Mouse (Mus musculus) hindbrain, embryonic 13.5 days (tissue): ENCODE results near the gene Fbxo3. TPM values are rescaled to one million over a fixed set of nuclear protein-coding genes. Genes with fewer than 3 reads are reported as not detected.
"Not testable (repeated sequence)": the region's sequence is repeated elsewhere in the genome, so short reads cannot be mapped to it uniquely, and the experiment has no call there.

Experiments
- ATAC-seq: fragments of 200-750 bp; cut with Nextera tagmentation; 2 replicates; pipeline ENCODE4 v1.8.0; 2017; ENCODE audit warnings: moderate TSS enrichment; ENCODE audit not compliant: low FRiP score
- H3K27ac ChIP-seq: fragments of 300-500 bp; sonication (generic); 2 replicates; pipeline ENCODE4 v1.5.1; 2015; ENCODE audit warnings: inconsistent platforms, mild to moderate bottlenecking, moderate library complexity
- H3K27me3 ChIP-seq: fragments of 300-500 bp; sonication (generic); 2 replicates; pipeline ENCODE4 v1.6.1; 2015; ENCODE audit warnings: mild to moderate bottlenecking, inconsistent platforms
- H3K36me3 ChIP-seq: fragments of 300-500 bp; sonication (generic); 2 replicates; pipeline ENCODE4 v1.6.1; 2015; ENCODE audit warnings: mild to moderate bottlenecking, inconsistent platforms
- H3K4me1 ChIP-seq: fragments of 300-500 bp; sonication (generic); replicated peaks from 2 replicates; pipeline ENCODE4 v1.6.1; 2015; ENCODE audit warnings: inconsistent platforms
- H3K4me2 ChIP-seq: fragments of 300-500 bp; sonication (generic); 2 replicates; pipeline ENCODE4 v1.6.1; 2015; ENCODE audit warnings: inconsistent platforms, mild to moderate bottlenecking, moderate library complexity
- H3K4me3 ChIP-seq: fragments of 300-500 bp; sonication (generic); 2 replicates; pipeline ENCODE4 v1.5.1; 2015; ENCODE audit warnings: mild to moderate bottlenecking, inconsistent platforms
- H3K9ac ChIP-seq: fragments of 300-500 bp; sonication (generic); 2 replicates; pipeline ENCODE4 v1.6.1; 2015; ENCODE audit warnings: mild to moderate bottlenecking, inconsistent platforms
- H3K9me3 ChIP-seq: fragments of 300-500 bp; sonication (generic); 2 replicates; pipeline ENCODE4 v1.6.1; 2016; ENCODE audit warnings: inconsistent platforms
- WGBS: fragments of 180-500 bp; shearing (Covaris S2); methylation state at CpG from one replicate; pipeline ENCODE4 v1.1.7; 2015; 5-methylcytosine and 5-hydroxymethylcytosine counted together
- polyA plus RNA-seq: library from polyadenylated mRNA; unstranded; fragments of >200 nt; fragmentation: Nextera tagmentation; extraction: Ambion mirVana; gene quantifications from 2 replicates; pipeline ENCODE4 v1.2.1, GENCODE M21; 2015

Gene Fbxo3
- polyA plus RNA-seq, 1 experiment from 2014 or later = 64.4 TPM

DNA sequence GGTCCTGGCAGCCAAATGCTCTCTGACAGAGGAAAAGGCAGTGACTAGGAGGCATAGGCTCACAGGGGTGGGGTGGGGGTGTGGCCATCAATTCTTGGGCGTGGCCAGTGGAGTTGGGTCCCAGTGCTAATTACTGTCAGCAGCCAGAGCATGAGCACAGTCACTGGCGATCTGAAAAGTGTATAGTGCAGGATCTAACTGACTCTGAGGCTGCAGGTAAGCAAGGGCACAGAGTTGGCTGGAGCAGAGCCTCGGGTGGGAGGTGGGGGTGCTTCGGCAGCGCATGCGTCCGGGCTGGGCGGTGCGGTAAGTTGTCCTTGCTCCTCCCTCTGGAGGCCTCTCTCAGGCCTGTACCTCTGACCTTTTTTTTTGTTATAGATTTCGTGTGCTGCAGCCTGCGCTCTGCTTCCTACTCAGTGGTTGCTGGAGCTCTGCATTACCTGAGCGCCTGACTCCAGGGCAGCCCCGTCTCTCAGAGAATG, 42.2 kb downstream of the Fbxo3 start, which contains the start of gene Cd59b:
Gene Cd59b (plus strand): TSS at position 146 of the 482 bp plus-strand sequence.
- peak within 1 kb of the TSS; percentile 39; the same call in 1 of the 2 replicates for H3K9ac ChIP-seq
- no peaks in the 10 kb centered on the region for H3K9me3 ChIP-seq
- H3K4me2 ChIP-seq = peak within 1 kb of the TSS; percentile 61
- H3K4me3 ChIP-seq = peak within 1 kb of the TSS; percentile 37
- no peak within 1 kb of the TSS for H3K27ac ChIP-seq
- H3K4me1 ChIP-seq = peaks cover 4% of the 10 kb centered on the region
- no peaks in the 10 kb centered on the region for H3K27me3 ChIP-seq
- peak; percentile 72 for ATAC-seq
- no peaks in the 10 kb centered on the region for H3K36me3 ChIP-seq
- 10% methylated on average over 13 of the region's 13 CpGs for WGBS

DNA sequence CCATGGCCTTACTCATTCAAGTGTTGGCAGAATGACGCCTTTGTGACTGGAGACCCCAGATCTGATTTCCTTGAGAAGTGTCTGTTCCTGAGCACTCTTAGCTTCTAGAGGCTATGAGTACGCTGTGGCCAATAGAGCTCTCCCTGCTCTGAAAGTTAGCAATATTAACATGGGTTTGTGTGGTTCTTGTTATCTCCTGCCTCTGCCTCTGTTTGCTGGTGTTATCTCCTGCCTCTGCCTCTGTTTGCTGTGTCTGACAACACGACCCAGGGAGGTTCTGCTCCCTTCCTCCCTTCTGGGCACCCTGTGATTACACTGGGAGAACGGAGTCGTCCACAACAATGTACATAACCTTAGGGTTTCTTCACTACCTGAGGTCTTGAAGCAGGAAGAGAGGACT, 50.8 kb downstream of the Fbxo3 start:
- H3K27ac ChIP-seq, H3K4me3 ChIP-seq, H3K36me3 ChIP-seq, H3K4me2 ChIP-seq, H3K4me1 ChIP-seq, H3K27me3 ChIP-seq, H3K9ac ChIP-seq, ATAC-seq, H3K9me3 ChIP-seq: not testable (repeated sequence)
- 86% methylated on average over 5 of the region's 5 CpGs for WGBS

DNA sequence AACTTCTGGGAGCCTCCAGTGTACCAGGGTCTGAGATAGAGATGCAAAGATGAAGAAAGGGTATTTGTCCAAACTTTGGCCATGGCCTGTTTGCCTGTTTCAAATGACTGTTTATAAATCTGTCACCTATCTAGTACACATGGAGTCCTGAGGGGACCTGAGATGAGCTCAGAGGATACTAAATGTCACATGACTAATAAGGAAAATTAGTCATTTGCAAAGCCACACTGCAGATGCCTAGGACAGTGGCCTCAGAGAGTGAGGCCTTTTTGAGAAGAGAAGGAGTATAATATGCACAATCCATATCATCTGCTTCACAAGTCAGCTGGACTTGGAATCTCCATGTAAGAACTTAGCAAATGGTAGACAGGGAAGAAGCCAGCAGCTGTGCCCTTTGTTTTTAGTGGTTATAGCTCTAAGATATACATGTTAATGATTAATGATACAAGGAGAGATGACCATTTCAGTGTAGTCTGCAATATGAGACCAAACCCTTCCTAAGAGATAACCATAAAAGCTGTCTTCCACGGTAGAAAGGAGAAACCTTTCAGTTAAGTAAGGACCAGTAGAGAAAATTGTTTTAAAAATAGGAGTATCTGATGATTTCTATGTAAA, 54.0 kb downstream of the Fbxo3 start:
- H3K9me3 ChIP-seq, H3K4me2 ChIP-seq, ATAC-seq, H3K27me3 ChIP-seq, H3K4me1 ChIP-seq, H3K36me3 ChIP-seq, H3K4me3 ChIP-seq, H3K9ac ChIP-seq, H3K27ac ChIP-seq: not testable (repeated sequence)
- no CpG with 5 or more reads among the region's 1 CpGs for WGBS

DNA sequence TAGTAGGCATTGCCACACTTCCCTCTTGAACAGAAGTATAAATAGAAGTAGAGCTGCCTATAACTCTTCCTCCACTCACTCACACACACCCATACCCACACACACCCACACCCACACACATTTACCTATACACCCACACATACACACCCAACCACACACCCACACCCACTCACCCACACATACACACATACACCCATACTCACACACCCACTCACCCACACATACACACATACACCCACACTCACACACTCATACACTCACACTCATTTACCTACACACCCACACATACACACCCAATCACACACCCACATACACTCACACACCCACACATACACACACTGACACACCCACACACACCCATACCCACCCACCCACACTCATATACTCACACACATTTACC, 55.0 kb downstream of the Fbxo3 start:
- no peak overlapping the region for H3K4me3 ChIP-seq
- no peak overlapping the region for H3K27ac ChIP-seq
- ATAC-seq = no peak
- no peaks in the 10 kb centered on the region for H3K36me3 ChIP-seq
- H3K4me2 ChIP-seq = no peak overlapping the region
- no peaks in the 10 kb centered on the region for H3K9me3 ChIP-seq
- H3K27me3 ChIP-seq = no peaks in the 10 kb centered on the region
- no peaks in the 10 kb centered on the region for H3K4me1 ChIP-seq
- H3K9ac ChIP-seq = no peak overlapping the region

DNA sequence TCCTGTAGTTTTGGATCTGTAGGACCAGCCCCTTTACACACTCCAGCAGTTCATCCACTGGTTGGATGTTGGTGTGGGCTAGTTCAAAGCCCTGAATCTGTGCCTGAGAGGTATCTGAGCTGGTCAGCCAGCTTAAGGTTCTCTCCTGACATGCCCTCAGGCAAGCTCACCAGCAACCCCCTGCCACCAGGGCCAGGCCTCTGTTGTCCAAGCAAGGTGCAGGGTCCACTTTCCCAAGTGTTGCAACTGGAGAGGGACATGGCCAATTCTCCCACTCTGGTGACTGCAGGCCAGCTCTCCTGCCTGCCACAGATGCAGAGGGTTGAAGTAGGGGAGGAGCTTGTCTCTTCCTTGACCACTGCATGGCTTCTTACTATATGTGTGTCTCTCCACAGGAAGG, 56.5 kb downstream of the Fbxo3 start:
- not testable (repeated sequence) for H3K27me3 ChIP-seq, H3K9me3 ChIP-seq, H3K4me2 ChIP-seq, H3K9ac ChIP-seq, H3K4me3 ChIP-seq, ATAC-seq, H3K36me3 ChIP-seq, H3K4me1 ChIP-seq, H3K27ac ChIP-seq

DNA sequence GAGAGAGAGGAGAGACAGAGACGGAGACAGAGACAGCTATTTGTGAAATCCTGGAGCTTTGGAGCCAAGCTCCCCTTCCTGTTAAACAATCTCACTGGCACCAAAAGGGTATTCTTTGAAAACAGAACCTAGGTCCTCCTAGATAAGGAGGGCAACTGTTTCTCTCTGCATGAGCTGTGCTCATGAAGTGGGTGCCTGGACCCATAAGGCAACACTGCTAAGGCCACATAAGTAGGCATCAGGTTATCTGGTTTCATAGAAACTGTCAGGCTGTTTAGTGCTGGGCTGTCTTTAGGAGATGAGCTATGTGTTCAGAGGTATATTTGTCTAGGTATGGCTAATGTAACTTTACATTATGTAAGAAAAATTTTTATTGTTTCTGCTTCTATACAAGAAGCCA, 60.0 kb downstream of the Fbxo3 start:
- H3K4me1 ChIP-seq, H3K9me3 ChIP-seq, H3K36me3 ChIP-seq, H3K4me3 ChIP-seq, H3K27ac ChIP-seq, H3K4me2 ChIP-seq, H3K27me3 ChIP-seq, H3K9ac ChIP-seq, ATAC-seq: not testable (repeated sequence)
- WGBS = 100% methylated on average over 1 of the region's 1 CpGs

DNA sequence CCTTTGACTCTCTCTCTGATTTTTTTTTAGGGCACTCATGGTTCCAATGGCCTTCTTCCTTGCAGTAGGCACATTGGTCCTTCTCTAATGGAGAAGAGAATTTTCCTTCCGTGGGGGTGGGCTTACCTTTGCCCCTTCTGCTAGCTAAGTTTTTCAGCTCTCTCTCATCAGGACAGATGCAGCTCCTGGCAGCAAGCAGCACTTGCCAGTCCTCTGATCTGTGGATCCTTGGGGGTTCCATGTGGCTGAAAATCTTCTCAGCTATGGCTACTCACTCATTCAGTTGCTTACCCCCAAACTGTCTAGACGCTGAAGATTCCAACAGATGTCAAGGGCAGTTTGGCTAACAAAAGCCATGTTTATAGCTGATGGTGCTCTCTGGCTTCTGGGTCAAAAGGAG, 65.8 kb downstream of the Fbxo3 start:
- 87% methylated on average over 2 of the region's 2 CpGs for WGBS
- Histone ChIP-seq H3K4me1 (peaks cover 12% of the 10 kb centered on the region), H3K9ac (no peak overlapping the region), H3K36me3 (no peaks in the 10 kb centered on the region), H3K27me3 (no peaks in the 10 kb centered on the region), H3K27ac (no peak overlapping the region), H3K9me3 (no peaks in the 10 kb centered on the region), H3K4me2 (no peak overlapping the region), H3K4me3 (no peak overlapping the region)
- no peak for ATAC-seq

DNA sequence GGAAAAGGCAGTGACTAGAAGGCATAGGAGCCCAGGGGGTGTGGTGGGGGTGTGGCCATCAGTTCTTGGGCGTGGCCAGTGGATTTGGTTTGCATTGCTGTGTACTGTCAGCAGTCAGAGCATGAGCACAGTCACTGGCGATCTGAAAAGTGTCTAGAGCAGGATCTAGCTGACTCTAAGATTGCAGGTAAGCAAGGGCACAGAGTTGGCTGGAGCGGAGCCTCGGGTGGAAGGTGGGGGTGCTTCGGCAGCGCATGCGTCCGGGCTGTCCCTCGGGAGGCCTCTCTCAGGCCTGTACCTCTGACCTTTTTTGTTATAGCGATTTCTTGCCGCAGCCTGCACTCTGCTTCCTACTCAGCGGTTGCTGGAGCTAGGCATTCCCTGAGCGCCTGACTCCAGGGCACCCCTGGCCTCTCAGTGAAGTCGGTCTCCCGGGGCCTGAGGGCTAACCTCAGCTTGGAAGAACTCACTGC, 68.3 kb downstream of the Fbxo3 start, which contains the start of gene Cd59a:
Gene Cd59a (plus strand): TSS at position 61 of the 473 bp plus-strand sequence.
- ATAC-seq = peak; percentile 89
- Histone ChIP-seq H3K4me3 (peak within 1 kb of the TSS; percentile 44), H3K9me3 (no peaks in the 10 kb centered on the region), H3K4me1 (peaks cover 12% of the 10 kb centered on the region), H3K36me3 (no peaks in the 10 kb centered on the region), H3K9ac (peak within 1 kb of the TSS; percentile 70), H3K27ac (peak within 1 kb of the TSS; percentile 80), H3K27me3 (no peaks in the 10 kb centered on the region), H3K4me2 (peak within 1 kb of the TSS; percentile 67)
- 2% methylated on average over 15 of the region's 15 CpGs for WGBS

DNA sequence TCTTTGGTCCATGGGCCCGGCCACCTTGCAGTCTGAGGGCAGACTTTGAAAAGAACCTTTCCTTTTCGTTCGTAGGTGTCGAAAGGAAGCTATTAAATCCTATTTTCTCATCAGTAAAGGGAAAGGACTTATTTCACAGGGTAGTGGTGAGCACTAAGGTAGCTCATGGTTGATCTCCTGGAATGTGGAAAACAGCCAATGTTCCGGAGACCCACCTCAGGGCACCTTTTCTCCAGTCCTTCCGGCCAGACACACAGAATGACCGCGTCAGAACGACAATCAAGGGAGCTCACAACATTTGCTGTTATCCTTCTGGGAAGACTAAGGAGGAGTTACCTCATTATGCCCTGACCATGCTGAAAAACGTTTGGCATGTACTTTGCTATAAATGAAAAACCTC, 68.7 kb downstream of the Fbxo3 start:
- no peaks in the 10 kb centered on the region for H3K27me3 ChIP-seq
- H3K9me3 ChIP-seq = no peaks in the 10 kb centered on the region
- H3K27ac ChIP-seq = peak overlapping the region; percentile 80
- peak overlapping the region; percentile 67 for H3K4me2 ChIP-seq
- no peaks in the 10 kb centered on the region for H3K36me3 ChIP-seq
- ATAC-seq = 0 out of 2 replicates have a peak, but pooled peaks have one; percentile 3
- peak overlapping the region; percentile 44 for H3K4me3 ChIP-seq
- H3K9ac ChIP-seq = peak overlapping the region; percentile 70
- WGBS = 49% methylated on average over 10 of the region's 10 CpGs
- H3K4me1 ChIP-seq = peaks cover 12% of the 10 kb centered on the region

DNA sequence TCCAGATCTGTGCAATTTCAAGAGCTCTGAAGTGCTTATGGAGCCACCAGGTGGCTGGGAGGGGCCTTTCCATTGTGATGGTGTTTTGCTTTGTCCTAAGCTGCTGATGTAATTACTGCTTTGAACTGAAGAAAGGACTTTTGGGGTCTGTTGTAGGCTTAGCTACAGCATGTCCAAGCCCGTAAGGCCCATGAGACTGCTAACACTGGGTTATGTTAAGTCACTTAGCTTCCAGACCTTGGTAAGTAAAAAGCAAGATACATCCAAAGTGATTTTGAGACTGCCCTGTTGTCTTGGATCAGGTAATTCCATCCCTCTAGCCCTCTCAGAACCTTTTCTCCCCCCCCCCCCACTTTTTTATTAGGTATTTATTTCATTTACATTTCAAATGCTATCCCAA, 69.3 kb downstream of the Fbxo3 start:
- H3K4me2 ChIP-seq = peak overlapping the region; percentile 67
- H3K4me3 ChIP-seq, H3K36me3 ChIP-seq, H3K27me3 ChIP-seq, ATAC-seq, H3K9me3 ChIP-seq, H3K27ac ChIP-seq, H3K9ac ChIP-seq: not testable (repeated sequence)
- WGBS = 75% methylated on average over 1 of the region's 1 CpGs
- peaks cover 12% of the 10 kb centered on the region for H3K4me1 ChIP-seq

DNA sequence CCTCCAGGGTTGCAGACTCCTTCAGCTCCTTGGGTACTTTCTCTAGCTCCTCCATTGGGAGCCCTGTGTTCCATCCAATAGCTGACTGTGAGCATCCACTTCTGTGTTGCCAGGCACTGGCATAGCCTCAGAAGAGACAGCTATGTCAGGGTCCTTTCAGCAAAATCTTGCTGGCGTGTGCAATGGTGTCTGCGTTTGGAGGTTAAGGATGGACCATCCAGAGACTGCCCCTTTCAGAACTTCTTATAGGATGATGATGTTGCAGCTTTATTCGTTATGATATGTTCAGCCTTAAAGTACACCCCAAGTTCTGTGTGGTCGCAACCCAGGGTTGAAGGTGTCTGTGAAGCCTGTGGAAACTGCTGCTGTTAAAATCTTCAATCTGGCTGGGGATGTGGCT, 69.9 kb downstream of the Fbxo3 start:
- ATAC-seq, H3K36me3 ChIP-seq, H3K27ac ChIP-seq, H3K27me3 ChIP-seq, H3K4me3 ChIP-seq, H3K9me3 ChIP-seq, H3K9ac ChIP-seq: not testable (repeated sequence)
- WGBS = 97% methylated on average over 4 of the region's 4 CpGs
- Histone ChIP-seq H3K4me2 (peak overlapping the region; percentile 6; the same call in 1 of the 2 replicates), H3K4me1 (peaks cover 12% of the 10 kb centered on the region)

DNA sequence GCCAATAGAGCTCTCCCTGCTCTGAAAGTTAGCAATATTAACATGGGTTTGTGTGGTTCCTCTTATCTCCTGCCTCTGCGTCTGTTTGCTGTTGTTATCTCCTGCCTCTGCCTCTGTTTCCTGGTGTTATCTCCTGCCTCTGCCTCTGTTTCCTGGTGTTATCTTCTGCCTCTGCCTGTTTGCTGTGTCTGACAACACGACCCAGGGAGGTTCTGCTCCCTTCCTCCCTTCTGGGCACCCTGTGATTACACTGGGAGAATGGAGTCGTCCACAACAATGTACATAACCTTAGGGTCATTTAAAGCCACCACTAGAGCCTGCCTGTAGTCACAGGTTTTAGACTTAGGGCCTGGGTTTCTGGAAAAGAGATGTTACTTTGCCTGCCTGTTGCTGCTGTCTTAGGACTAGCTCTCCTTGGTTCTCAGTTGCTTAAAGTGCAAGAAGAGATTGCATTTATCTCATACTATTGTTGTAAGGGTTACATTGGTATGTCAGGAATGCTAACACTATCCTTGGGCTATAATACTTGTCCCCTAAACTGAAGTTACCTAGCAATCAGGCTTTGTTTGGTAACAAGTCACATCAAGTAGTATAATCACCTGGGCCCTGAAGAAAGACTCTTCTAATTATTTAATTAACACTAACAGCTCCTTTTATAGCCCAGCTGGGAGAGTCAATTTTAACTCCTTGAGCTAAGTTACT, 71.2 kb downstream of the Fbxo3 start:
- H3K4me1 ChIP-seq = peaks cover 12% of the 10 kb centered on the region
- H3K4me3 ChIP-seq = no peak overlapping the region
- H3K27me3 ChIP-seq = no peaks in the 10 kb centered on the region
- H3K9ac ChIP-seq = no peak overlapping the region
- no peaks in the 10 kb centered on the region for H3K9me3 ChIP-seq
- H3K27ac ChIP-seq = no peak overlapping the region
- H3K36me3 ChIP-seq = no peaks in the 10 kb centered on the region
- 43% methylated on average over 3 of the region's 3 CpGs for WGBS
- ATAC-seq = no peak
- H3K4me2 ChIP-seq = no peak overlapping the region

DNA sequence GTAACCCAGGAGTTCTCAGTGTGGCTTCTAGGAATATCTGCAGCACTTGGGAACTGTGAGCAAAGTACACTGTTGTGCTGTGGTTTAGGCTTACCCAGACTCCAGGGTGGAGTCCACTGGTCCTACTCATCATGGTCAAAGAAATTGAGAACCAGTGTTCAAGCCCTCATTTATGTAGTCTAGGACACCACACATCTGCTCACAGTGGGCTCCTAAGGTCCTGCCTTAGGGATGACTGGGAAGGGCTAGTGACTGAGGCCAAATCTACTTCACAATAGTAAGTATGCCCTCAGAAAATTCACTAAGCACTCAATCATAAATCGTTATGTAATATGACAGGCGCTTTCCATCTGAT, 71.7 kb downstream of the Fbxo3 start:
- H3K4me2 ChIP-seq = no peak overlapping the region
- H3K9me3 ChIP-seq = no peaks in the 10 kb centered on the region
- 100% methylated on average over 2 of the region's 2 CpGs for WGBS

More for the DNA sequence above, 71.7 kb downstream of the Fbxo3 start:
- Histone ChIP-seq H3K27ac (no peak overlapping the region), H3K4me1 (peaks cover 12% of the 10 kb centered on the region), H3K27me3 (no peaks in the 10 kb centered on the region), H3K36me3 (no peaks in the 10 kb centered on the region), H3K4me3 (no peak overlapping the region), H3K9ac (no peak overlapping the region)
- ATAC-seq = no peak
